Mouse (Mus musculus): ENCODE results near the gene Gm20517.
"Not testable (repeated sequence)": the region's sequence is repeated elsewhere in the genome, so short reads cannot be mapped to it uniquely, and the experiment has no call there.

The Gm20517 gene

DNA sequence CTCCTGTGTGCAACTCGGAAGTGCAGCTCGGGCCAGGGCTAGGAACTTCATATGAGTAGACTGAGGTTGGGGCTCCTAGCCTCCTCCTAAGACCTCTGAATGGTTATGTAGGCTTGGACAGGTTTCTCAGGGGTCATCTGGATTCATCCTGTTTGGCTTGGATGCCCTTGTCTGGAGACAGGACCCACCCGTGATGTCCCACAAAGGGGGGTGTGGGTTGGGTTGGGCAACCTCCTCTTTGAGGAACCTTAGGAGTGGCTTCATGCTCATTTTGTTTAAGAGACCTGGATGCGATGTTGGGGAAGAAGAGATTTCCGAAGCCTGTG, 14.6 kb upstream of the Gm20517 start:
- no peak for DNase-seq (ENCODE audit: extremely low read depth, low read depth)

GRCm38 (mm10) chr17:47597261-47597660, 14.1 kb upstream of the Gm20517 start:
- no peak for DNase-seq (ENCODE audit: extremely low read depth, low read depth)

- DNase-seq (ENCODE audit: extremely low read depth, low read depth): peak; percentile 95
Observed at GRCm38 (mm10) chr17:47597838-47598579, 13.4 kb upstream of the Gm20517 start.

GRCm38 (mm10) chr17:47598580-47599304, 12.6 kb upstream of the Gm20517 start:
- DNase-seq (ENCODE audit: extremely low read depth, low read depth): not testable (repeated sequence)

- peak; percentile 72 for DNase-seq (ENCODE audit: extremely low read depth, low read depth)
Observed at GRCm38 (mm10) chr17:47599511-47600297, 11.7 kb upstream of the Gm20517 start.

DNA sequence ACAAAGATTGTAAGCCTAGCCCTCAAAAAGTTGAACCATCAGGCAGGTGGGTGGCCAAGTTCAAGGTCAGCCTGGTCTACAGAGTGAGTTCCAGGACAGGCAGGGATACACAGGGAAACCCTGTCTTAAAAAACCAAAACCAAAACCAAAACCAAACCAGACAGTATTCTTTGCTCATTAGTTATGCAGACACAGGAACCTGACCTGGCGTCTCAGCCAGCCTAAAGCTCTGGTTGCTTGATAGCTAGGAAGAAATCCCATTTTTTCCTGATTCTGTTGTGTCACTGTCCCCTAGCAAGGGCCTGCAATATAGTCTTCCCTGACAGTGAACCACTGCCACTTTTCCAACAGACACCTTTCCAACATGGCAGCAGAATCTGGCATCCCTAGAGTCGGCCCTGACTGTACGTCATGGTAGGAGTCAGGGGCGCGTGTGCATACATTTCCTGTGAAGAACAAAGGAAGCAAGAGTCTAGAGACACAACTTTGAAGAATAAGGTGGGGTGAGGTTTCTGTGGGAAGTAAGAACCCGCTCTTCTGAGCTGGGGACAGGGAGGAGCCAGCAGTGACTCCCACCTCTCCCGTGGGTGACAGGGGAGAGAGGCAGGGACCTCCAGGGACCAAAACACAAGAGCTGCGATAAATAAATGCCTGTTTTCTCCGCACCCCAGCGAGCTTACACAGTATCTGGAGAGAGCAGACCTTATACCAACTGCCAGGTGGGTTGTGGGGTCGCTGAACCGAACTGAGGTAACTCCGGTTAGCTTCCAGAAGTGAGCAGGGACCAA, 10.6 kb upstream of the Gm20517 start:
- DNase-seq (ENCODE audit: extremely low read depth, low read depth): no peak

GRCm38 (mm10) chr17:47601389-47601755, 10.0 kb upstream of the Gm20517 start:
- no peak for DNase-seq (ENCODE audit: extremely low read depth, low read depth)

- DNase-seq (ENCODE audit: extremely low read depth, low read depth): no peak
Observed at GRCm38 (mm10) chr17:47602289-47602688, 9.1 kb upstream of the Gm20517 start.

GRCm38 (mm10) chr17:47606220-47606619, 5.2 kb upstream of the Gm20517 start:
- no peak for DNase-seq (ENCODE audit: extremely low read depth, low read depth)

DNA sequence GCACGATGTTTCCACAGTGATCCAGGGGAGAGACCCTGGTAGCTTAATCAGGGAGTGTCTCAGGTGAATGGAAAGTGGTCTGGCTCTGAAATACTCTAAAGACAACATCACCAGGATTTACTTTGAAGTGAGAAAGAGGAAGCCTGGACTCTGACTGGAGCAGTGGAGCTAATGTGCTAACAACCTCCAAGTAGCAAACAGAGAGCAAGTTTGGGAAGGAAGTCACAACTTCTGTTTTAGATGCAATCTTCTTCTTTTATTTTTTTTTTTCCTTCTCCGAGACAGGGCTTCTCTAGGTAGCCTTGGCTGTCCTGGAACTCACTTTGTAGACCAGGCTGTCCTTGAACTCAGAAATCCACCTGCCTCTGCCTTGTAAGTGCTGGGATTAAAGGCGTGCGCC, 2.2 kb upstream of the Gm20517 start:
- no peak for DNase-seq (ENCODE audit: extremely low read depth, low read depth)

DNA sequence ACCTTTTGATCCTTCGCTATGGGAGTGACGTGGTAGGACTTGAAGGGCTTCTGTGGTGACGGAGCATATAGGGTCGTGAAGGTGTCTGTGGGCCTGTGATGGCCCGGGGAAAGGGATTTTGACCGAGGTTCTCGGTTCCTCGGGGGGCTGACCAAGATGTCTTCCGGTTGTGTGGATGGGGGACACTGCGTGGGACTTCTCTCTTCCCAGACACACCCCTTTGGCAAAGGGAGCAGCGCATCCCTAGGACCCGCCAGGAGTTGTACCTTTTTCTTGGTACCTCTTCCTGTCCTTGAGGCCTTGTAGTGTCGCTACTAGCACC, 233 bp downstream of the Gm20517 start:
- DNase-seq (ENCODE audit: extremely low read depth, low read depth): no peak

GRCm38 (mm10) chr17:47614018-47614417, 2.6 kb downstream of the Gm20517 start:
- no peak for DNase-seq (ENCODE audit: extremely low read depth, low read depth)

DNA sequence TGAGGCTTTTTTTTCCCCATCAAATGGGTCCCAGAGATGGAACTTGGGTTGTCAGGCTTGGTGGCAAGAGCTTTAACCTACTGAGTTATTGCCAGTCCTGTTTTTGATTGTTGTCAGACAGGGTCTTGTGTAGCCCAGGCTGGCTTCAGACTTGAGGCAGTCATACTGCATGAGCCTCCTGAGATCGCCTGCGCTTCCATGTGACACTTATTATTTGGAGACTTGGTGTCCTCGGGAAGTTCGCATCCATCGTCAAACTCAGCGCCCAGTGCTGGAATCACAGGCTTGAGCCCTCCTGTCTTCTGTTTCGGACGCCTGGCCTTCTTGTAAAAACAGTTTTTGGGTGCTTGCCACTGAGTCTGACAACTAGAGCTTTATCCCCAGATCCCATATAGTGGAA, 4.7 kb downstream of the Gm20517 start:
- DNase-seq (ENCODE audit: extremely low read depth, low read depth): no peak

DNA sequence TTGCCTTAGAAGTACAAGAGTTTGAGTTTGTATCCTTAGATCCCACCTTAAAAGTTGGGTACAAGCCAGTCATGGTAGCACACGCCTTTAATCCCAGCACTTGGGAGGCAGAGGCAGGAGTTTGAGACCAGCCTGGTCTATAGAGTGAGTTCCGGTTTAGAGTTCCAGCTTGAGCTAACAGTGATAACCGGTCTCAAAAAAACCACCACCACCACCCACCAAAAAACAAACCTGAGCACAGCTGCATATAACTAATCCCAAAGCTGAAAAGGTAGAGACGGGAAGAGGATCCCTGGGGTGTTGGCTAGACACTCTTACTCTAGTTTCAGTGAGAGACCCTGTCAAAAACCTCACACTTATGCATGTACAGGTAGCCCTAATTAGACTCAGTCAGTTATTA, 5.3 kb downstream of the Gm20517 start:
- DNase-seq (ENCODE audit: extremely low read depth, low read depth): no peak

- peak; percentile 96 for DNase-seq (ENCODE audit: extremely low read depth, low read depth)
Observed at GRCm38 (mm10) chr17:47617605-47618307, 6.4 kb downstream of the Gm20517 start.

- no peak for DNase-seq (ENCODE audit: extremely low read depth, low read depth)
Observed at GRCm38 (mm10) chr17:47618556-47619311, 7.3 kb downstream of the Gm20517 start.

DNA sequence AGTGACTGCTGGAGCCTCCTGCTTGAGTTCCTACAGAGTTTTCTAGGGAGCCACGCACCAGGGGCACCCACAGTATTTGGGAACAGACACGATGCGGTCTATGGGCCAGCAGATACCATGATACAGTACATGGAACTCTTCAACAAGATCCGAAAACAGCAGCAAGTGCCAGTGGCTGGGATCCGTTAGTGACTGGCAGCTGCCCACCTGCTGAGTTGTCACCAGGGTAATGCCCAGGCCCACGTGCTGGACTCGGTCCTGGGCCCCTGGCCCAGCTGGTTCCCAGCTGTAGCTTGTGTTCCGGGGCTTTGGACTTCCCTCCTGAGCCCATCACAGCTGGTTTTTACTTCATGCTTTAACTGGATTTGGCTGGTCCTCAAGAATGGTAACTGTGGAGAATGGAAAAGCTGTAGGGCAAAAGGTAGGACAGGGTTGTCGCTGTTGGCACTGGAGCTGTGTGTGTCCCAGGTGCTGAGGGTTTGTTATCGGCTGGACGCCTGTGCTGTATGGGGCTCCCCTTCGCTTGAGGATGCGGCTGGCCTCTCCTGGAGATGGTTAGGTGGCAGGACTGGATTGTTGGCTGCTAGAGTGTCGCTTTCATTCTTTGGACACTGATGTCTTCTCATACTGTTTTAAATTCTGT, 11.6 kb downstream of the Gm20517 start:
- DNase-seq (ENCODE audit: extremely low read depth, low read depth): no peak

DNA sequence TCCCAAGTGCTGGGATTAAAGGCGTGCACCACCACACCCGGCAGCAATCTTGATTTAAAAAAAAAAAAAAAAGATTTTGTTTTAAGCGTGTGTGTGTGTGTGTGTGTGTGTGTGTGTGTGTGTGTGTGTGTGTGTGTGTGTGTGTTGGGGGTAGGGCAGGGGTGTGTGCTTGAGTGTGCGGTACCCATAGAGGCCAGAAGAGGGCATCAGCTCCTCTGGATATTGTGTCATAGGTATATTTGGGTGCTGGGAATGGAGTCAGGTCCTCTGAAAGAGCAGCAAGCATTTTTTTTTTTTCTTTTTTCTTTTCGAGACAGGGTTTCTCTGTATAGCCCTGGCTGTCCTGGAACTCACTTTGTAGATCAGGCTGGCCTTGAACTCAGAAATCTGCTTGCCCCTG, 13.2 kb downstream of the Gm20517 start:
- DNase-seq (ENCODE audit: extremely low read depth, low read depth): not testable (repeated sequence)

- DNase-seq (ENCODE audit: extremely low read depth, low read depth): no peak
Observed at GRCm38 (mm10) chr17:47625088-47625487, 13.7 kb downstream of the Gm20517 start.

DNA sequence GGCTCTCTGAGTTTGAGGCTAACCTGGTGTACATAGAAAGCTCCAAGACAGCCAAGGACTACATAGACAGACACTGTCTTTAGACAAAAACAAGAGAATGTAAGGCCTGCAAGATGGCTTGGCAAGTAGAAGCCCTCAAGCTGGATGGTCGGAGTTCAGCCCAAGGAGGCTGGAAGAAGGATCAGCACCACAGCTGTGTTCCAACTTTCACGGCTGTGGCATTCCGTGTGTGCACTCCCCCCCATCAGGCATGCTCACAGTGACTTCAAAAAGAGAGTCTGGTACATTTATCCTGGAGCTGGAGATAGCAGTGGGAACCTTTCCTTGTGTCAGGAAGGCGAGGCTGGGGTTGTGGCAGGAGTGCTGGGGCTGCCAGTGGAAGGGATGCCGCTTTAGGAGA, 14.6 kb downstream of the Gm20517 start:
- no peak for DNase-seq (ENCODE audit: extremely low read depth, low read depth)

Measured in MEL-GATA-1-ER (cell line).